Mouse (Mus musculus): ENCODE measurements at regions not wholly inside any gene's neighbourhood (a gene's known extent, or its start where the extent isn't known, plus 50 kb on each side); places are given as distances from the start of the nearest gene placed in this dataset.

- intact Hi-C loops (cut with DNase I) = no loop called here
- peak in 1 of 2 experiments; percentile 42 for DNase-seq
Measured at GRCm38 (mm10) chr6:100479881-100480280, 191.1 kb downstream of the Shq1 start.

GRCm38 (mm10) chr6:100479455-100479854 lies 191.5 kb downstream of the Shq1 start:
- no peak for DNase-seq

DNA sequence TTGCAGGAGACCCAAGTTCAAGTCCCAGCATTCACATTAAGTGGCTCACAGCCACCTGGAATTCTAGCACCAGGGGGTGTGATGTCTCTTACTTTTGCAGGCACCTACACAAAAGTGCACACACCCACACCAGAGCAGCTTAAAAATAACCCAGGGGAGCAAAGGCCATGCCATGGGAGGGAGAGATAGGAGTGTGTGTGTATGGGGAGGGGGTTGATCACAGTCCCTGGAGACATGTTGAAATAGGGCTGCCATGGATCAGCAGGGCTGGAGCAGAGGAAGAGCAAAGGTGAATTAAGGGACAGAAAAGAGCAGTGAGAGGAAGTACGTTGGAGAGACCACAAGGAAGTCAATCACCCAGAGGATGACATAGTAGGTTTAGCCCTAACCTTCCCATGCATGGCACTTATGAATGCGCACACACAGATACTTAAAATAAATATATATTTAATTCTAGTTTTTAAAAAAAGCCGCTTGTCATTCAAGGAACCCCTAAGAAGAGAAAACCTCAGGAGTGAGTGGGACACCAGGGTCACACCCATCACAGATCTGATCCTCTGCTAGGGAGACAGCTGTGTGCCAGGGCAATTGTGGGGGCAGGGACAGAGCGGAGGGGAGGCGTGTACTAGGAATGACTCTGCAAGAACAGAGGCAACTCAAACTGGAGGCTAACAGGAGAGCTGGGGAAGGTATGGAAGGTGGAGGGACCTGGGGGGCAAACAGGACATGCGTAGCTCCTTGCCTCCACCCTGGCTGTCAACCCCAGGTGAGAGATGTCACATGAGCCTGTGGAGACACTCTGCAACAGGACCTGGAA lies 189.5 kb upstream of the Rybp start:
- intact Hi-C loops (cut with DNase I) = no loop called here

More at GRCm38 (mm10) chr6:100479455-100479854, 191.5 kb downstream of the Shq1 start:
- intact Hi-C loops (cut with DNase I) = no loop called here

DNA sequence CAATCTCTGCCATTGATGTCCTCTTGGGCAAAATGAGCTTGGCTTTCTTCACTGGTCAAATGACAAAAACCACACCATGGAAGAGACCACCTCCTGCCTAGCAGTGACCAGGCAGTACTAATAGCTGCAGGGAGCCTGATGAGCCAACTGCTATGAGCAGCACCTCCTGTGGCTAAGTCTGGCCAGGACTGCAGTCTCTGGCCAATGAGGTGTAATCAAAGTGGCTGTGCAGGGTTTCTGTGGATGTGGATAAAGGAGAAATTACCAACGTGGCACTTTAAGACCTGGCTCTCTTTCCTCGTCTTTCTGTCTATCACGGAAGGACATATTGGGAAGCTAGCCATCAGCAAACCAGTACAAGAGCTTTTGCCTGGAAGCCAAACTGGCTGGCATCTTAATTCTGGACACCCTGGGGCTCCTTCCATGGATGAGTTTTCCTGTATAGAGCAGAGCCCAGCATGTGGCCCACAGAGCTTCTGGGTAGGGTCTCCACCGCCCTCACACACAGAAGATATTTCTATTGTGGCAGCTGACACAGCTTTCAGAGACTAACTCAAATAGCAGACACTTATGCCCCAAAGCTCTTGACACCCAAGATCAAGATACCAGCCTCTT lies 188.2 kb upstream of the Rybp start:
- intact Hi-C loops (cut with DNase I) = no loop called here

More for the DNA sequence above, 189.5 kb upstream of the Rybp start:
- no peak for DNase-seq

DNA sequence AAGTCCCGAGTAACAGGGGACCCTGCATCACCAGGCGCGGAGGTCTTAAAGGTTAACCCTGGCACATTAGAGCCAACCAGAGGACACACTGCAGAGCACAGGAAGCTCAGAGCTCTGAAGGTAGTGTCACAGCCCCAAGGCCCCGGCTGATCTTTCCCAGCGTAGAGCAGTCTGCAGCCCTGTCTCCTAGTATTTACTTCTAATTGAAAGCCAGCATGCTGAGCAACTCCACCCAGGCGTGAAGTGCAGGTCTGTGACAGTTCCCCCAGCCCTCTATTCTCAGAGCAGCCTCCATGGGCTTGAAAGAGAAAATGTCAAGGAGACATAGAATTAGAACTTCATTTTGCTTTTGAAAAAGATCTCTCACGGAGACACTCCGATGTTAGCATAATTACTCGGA lies 187.0 kb upstream of the Rybp start:
- intact Hi-C loops (cut with DNase I) = no loop called here
- no peak for DNase-seq

More for the DNA sequence above, 188.2 kb upstream of the Rybp start:
- no peak for DNase-seq

- intact Hi-C loops (cut with DNase I) = no loop called here
Measured at GRCm38 (mm10) chr6:100470071-100470470, 182.8 kb upstream of the Rybp start.

GRCm38 (mm10) chr6:100462757-100463156 lies 175.5 kb upstream of the Rybp start:
- intact Hi-C loops (cut with DNase I) = no loop called here
- no peak for DNase-seq

More at GRCm38 (mm10) chr6:100470071-100470470, 182.8 kb upstream of the Rybp start:
- no peak for DNase-seq

DNA sequence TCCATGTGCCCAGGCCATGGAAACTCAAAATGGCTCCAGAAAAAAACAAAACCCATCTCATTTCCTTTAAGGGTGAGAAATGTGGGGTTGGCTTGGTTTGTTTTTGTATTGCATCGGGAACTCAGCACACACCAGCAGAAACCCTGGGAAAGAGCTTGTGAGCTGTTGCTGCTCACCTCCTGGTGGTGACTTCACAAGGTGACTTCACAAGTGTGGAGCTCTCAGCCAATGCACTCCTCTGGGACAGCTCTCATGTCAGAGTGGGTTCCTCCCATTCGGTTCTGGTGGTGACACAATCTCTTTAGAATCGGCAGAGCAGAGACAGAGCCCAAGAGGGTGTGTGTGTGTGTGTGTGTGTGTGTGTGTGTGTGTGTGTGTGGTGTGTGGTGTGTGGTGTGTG lies 166.1 kb upstream of the Rybp start:
- intact Hi-C loops (cut with DNase I) = no loop called here
- DNase-seq = no peak

DNA sequence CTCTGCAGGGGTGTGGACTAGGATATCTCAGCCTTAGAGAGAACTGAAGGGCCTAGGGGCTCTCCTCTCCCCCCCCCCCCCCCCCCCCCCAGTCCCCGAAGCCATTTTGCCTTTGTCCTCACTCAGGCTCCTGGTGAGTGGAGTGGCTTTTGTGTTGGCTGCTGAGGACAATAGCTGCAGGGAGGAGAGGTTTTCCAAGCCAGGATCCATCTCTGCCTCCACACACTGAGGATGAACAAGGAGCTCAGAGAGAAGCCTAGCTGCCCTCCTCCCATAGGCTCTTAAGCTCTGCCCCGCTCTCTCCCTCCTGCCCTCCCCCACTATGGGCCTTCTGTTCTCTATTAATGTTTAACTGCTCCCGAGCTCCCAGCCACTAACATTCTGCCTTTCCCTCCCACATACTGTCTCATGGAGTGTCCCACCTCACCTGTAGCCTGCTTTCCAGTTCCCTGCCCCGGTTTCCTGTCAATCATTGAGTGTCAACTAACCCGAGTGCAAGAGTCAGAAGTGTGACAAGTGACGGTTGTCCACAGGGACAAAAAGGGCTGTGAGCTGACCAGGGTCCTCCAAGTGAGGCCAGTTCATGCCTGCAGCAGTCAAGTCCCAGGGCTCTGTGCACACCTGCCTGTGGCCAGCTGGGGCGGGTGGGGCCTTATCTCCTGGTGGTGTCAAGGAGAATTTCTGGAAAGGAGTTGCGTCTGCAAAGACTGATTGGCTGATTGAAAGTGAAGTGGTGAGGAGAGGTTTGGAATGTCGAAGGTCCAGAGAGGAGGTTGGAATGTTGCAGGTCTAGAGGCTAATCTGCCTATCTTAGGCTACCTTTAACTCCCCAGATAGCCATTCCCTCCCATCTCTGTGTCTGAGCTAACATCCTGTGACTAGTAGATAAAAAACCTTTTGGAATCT lies 165.1 kb upstream of the Rybp start:
- no peak for DNase-seq
- intact Hi-C loops (cut with DNase I) = no loop called here

DNA sequence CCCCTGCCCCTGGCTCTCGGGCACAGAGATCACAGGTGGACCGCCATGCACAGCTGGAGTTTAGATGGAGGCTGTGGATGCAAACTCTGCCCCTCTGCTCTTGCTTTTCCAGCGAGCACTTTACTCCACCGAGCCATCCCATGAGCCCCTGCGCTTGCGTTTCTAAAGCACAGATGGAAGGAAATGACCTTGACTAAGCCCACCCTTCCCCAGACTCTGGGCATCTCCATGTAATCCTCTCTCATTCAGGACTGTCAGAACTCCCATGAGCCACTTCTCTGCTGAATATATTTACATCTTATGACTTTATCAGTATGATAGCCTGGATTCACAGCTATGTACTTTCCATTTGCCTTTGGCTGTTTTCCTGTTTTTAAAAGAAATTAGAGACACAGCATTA lies 162.8 kb upstream of the Rybp start:
- intact Hi-C loops (cut with DNase I) = no loop called here
- no peak for DNase-seq

GRCm38 (mm10) chr6:100449087-100449486 lies 161.8 kb upstream of the Rybp start:
- intact Hi-C loops (cut with DNase I) = no loop called here
- no peak for DNase-seq

DNA sequence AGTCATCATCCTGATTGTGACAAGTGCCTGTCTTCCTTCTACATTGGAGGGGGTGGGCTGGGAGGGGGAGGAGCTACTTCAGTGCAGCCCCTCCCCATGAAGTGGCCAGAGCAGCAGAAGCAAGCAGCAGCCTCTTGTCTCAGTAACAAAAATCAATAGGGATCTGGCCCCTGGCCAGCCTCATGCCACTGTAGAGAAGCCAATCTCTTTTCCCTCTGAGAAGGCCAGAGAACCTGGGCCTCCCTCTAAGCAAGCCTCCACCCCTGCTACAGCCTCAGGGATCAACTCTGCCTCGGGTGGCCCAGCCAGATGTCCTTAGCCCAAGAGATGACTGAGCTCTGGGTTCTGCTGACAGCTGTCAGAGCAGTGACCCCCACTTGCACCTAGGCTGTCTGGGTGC lies 159.9 kb upstream of the Rybp start:
- no peak for DNase-seq
- intact Hi-C loops (cut with DNase I) = no loop called here

- intact Hi-C loops (cut with DNase I) = no loop called here
- no peak for DNase-seq
Measured at GRCm38 (mm10) chr6:100446804-100447203, 159.5 kb upstream of the Rybp start.

GRCm38 (mm10) chr6:100439071-100439737 lies 151.9 kb upstream of the Rybp start:
- intact Hi-C loops (cut with DNase I) = no loop called here
- DNase-seq = no peak

GRCm38 (mm10) chr6:100438511-100438991 lies 151.3 kb upstream of the Rybp start:
- DNase-seq = no peak
- intact Hi-C loops (cut with DNase I) = no loop called here

DNA sequence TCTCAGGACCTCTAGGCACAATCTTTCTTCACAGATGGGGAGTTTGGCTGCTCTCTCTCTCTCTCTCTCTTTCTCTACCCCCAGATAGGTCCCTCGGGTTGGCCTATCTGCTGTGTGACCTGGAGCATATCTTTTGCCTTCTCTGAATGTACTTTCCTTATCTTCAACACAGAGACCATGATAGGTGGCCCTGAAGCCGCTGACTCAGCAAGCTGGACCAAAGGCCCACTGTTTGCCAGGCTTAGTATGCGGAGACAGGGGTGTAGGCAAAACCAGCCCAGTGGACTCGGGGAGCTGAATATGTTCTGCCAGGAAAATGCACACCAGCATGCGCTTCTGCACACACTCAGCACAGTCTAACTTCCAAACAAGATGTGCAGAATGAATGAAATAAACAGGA lies 150.7 kb upstream of the Rybp start:
- intact Hi-C loops (cut with DNase I) = no loop called here

DNA sequence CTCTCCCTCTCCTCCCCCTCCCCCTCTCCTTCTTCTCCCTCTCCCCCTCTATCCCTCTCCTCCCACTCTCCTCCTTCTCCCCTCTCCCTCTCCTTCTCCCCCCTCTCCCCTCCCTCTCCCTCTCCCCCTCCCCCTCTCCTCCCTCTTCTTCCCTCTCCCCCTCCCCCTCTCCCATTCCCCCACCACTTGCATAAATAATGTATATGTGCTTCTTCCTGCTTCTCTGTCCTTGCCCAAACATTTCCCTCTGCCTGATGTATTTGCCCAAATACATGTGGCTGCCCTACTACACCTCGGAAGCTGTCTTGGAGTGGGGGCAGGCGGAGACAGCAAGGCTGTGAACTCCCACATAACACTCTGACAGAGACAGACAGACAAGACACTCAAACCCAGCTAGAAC lies 149.2 kb upstream of the Rybp start:
- DNase-seq = no peak
- intact Hi-C loops (cut with DNase I) = no loop called here

More for the DNA sequence above, 150.7 kb upstream of the Rybp start:
- DNase-seq = no peak

DNA sequence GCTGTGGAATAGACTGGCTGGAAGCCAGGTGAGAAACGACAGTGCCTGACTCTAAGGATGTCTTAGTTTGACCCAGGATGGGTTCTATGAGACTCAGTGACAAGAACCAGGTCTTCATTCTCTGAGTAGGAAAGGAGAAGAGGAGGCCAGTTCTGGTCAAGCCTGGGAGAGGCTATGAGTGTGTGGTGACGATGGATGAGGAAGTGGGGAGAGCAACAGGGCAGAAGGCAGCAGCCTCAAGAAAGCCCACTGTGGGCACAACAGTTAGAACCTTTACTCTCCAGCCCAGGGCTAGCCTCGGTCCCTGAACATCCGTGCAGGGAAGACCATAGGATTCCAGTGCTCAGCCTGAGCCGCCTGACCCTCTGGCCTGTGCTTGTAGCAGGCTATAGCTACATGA lies 147.9 kb upstream of the Rybp start:
- DNase-seq = no peak
- intact Hi-C loops (cut with DNase I) = no loop called here

DNA sequence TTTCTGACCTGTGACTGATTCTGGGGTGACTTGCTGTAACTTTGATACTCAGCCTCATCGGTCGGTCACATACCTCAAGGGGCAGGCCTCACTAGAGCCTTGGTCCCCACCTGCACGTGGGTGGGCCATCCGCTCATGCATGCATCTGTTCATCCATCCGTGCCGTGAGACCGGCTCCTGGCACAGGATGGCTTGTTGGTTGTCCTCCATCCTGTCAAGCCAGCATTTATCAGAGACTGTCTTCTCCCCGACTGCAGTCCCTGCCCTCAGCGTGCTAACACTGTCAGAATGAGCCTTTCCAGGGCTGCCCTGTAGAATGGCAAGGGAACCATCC lies 146.2 kb upstream of the Rybp start:
- intact Hi-C loops (cut with DNase I) = no loop called here
- DNase-seq = no peak

GRCm38 (mm10) chr6:100432688-100433533 lies 145.6 kb upstream of the Rybp start:
- intact Hi-C loops (cut with DNase I) = no loop called here
- DNase-seq = no peak
